Mouse (Mus musculus) mesoderm, embryonic 11.5 days (tissue): ENCODE results near the gene Eef1akmt2.
A peak's percentile ranks its signal among the peaks of the same experiment; 100 is the strongest.

ENCODE experiments used
- DNase-seq: peaks from one replicate; pipeline ENCODE4 v3.0.0-alpha.2; 2012; ENCODE audit warnings: low read depth, low spot score

Gene Eef1akmt2

GRCm38 (mm10) chr7:132810879-132811278, 41.6 kb downstream of the Eef1akmt2 start:
- DNase-seq = peak; percentile 92

GRCm38 (mm10) chr7:132810368-132810767, 42.1 kb downstream of the Eef1akmt2 start:
- DNase-seq = peak; percentile 37

DNA sequence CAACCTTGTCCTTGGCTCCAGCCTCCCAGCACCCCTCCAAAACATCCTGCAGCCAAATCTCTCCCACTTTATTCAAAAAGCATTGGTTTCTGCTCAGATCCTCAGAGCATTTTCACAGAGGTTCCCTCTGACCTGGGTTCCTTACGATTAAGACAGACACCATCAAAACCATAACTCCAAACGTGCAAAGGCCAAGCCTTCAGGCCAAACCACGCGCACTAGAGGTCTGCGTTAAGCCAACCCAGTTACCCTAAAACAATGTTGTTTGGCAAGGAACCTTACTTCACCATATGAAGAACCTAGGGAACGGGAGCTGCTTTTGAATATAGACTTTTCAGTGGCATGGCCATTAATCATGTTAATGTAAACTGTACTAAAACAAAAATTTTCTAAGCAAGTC, 42.8 kb downstream of the Eef1akmt2 start:
- no peak for DNase-seq

GRCm38 (mm10) chr7:132808841-132809682, 43.4 kb downstream of the Eef1akmt2 start:
- DNase-seq = peak; percentile 59

GRCm38 (mm10) chr7:132808051-132808796, 44.2 kb downstream of the Eef1akmt2 start:
- no peak for DNase-seq

DNA sequence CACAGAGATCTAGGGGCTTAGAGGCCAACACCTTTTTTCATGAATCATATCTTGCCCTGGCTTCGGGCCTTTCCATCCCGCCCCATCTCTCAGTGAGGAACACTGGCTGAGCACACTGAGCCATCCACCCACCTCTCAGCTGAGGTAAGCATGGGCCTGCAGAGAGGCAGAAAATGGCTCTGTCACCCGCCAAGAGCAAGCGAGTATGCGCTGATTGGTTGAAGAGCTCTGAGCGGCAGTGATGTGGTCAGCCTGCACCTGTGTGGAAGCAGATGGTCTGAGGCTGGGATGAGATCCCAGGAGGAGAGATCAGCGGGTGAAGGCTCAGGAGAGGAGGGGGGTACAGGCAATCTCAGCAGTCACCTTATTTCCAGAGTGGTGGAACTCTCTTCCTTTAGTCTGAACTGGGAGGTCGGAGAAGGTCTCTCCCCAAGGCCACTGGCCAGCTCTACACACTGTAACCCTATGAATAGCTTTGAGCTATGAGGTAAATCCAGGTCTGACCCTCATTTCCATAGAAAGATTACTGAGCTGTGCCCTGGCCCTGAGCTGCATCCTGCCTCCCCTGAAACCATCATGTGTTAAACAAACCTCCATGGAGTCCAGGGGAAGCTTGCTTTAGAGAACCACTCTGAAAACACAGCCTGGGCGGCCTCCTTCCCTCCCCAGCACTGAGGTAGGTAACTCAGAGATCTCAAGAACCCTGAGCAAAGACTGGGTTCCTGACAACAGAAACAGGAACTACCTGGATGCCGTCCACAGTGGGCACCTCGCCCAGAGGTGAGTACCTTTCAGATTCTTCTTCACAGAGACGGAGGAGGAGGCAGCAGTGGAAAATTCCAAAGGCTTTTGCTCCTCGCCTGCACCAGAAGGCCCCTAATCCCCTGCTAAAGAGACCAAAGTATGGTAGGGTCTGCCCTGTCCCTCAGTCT, 45.3 kb downstream of the Eef1akmt2 start:
- DNase-seq = no peak

DNA sequence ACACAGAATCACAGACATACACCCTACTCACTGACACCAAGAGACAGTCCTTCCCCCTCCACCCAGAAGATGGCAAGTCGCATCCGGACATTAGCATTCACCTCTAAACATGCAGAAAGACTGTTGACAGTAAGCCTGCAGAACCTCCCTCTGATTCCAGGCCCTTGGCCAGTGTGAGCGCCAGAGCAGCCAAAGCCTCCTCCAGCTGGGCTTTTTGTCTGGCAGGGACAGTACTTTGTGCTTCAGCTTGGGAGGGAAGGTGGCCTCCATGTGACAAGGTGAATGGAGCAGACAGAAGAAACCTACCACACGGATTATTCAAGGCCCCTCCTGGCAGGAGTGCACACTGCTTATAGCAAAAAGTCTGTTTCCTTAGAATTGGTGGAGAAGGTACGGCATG, 46.2 kb downstream of the Eef1akmt2 start:
- DNase-seq = no peak

- no peak for DNase-seq
Observed at GRCm38 (mm10) chr7:132804951-132805350, 47.5 kb downstream of the Eef1akmt2 start.

- DNase-seq = no peak
Observed at GRCm38 (mm10) chr7:132804461-132804860, 48.0 kb downstream of the Eef1akmt2 start.

DNA sequence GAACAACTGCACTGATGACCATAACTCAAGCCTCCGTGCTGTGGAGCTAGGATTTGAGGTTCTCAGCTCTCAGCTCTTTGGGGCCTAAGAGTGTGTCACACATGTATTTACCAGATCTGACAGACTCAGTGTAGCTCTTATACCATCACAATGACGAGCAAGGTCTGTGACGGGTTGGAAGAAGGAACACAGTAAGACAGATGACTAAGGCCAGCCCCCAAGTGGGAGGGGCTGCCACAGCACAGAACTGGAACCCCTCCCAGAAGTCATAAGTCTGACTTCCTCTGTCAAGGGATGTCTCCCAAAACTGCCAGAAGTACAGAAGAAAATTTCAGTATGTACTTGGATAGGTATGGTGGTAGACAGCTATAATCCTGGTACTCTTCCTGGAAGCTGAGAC, 48.5 kb downstream of the Eef1akmt2 start:
- DNase-seq = no peak

GRCm38 (mm10) chr7:132803336-132803735, 49.1 kb downstream of the Eef1akmt2 start:
- no peak for DNase-seq

GRCm38 (mm10) chr7:132802691-132803090, 49.8 kb downstream of the Eef1akmt2 start:
- no peak for DNase-seq

DNA sequence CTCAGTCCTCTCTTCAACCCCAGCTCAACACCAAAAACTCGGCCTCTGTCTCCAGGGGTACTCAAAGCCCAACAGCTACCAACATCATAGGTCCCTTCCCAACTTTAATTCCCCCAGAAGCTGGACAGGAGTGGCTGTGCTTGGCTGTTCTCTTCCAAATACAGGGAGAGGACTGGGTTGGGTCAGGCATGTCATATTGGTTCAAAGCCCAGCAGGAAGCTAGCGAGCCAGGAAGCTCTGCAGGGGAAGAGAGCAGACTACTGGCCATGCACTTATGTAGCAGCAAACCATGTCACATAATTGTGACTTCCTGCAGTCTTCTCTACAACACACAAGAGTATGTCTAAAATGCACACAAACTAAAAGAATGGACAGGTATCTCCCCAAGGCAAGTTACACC, 50.4 kb downstream of the Eef1akmt2 start:
- no peak for DNase-seq

GRCm38 (mm10) chr7:132801509-132801908, 51.0 kb downstream of the Eef1akmt2 start:
- no peak for DNase-seq

DNA sequence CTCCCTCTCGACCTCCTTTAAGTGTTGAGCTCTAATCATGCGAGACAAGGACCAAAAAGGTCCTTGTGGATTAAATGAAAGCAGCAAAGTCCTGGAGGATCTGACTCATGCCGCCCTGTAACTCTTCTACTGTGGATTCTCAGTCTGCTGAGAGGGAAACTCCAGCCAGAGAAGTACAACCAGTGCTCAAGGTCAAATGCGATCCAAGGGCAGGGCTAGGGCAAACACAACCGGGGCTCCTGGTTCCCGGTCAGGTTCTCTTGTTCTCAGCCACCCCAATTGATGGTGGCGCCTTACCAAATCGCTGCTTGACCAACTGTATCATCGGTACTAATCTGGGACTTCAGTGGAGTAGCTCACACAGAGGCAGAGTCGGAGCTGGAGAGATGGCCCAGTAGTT, 51.6 kb downstream of the Eef1akmt2 start:
- DNase-seq = no peak

DNA sequence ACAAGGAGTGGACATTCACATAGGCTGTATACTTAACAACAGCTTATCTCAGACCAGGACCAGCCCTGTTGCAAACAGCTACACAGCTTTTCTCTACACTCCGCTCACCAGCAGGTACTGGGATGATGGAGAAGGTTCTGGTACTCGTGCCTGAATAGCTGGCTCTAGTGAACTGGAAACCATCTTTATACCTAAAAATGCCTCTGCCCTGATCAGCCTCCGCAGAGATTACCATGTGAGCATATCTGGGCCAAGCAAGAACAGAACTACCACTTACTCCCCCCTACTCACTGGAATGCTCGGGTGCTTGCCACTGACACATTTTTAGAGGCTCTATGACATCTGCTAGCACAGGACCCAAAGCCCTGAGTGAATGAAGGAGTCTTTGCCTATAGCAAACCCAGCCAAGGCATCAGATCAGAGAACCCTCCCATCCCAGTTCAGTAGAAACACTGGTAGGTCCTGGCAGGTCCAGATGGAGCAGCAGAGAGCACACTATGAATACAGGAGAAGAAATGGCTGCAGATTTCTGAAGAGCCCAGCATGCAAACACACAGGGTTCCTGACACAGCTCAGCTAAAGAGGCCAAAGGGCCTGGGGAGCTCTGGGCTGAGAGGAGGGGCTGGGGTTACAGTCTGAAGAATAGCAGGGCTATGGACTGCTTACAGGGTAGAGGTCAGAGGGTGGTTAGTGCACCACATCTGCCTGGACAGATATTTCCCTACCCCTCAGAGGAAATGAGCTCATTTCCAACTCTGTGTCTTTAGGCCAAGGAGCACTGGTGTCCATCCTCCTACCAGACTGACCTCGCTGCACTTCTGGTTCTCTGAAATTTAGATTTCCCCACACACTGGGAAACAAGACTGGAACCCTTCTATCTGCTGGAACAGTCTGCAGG, 53.1 kb downstream of the Eef1akmt2 start:
- no peak for DNase-seq

DNA sequence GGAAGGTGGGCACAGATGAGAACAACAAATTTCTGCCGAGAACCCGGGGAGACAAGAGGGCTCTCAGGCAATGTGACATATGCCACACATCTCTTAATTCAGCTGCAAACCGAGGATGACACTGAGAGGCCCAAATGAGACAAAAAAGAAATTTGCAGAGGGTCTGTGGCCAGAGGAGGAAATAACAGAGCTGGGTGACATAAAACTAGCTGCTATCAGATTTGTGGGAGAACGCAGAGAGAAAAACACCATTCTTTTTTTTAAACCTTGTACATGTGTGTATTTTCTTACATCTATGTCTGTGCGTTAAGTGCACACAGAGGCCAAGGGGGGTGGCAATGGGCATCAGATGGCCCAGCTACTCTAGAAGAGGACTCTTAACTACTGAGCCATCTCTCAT, 57.3 kb downstream of the Eef1akmt2 start:
- DNase-seq = no peak

GRCm38 (mm10) chr7:132793467-132793866, 59.0 kb downstream of the Eef1akmt2 start:
- DNase-seq = no peak

DNA sequence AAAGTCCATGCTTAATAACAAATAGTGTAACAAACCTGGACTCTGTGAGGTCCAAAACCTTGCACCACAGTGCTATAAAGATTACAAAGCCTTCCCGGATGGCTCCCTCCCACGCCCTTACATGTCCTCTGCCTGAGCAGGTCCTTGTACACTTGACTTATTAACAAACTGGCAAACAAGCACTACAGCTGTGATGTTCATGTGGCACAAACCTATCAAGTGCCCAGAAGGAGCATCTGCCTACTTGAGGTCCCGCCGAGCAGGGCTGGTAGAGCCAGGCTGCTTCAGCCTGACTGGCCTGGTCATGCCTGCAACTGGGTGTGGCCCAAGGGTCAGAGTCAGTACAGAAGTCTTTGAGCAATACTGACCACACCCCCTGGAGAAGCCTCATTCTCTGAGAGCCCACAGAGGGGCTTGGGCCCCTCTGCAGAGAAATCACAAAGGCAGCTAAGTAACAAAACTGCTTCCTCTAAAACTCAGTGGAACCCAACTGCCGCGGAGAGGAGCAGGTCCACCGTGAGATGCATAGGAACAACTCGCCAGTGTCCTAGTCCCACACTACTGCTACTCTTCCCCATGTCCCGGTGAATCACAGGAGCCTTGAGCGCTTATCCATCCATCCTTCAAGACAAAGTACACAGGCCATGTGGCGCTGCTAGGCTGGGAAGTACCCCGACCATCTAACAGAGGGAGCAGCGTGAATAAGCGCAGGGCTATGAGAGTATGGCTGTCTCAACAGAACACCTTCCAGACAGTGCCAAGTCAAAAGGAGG, 61.8 kb downstream of the Eef1akmt2 start:
- no peak for DNase-seq

GRCm38 (mm10) chr7:132788826-132789225, 63.6 kb downstream of the Eef1akmt2 start:
- no peak for DNase-seq
